Mouse (Mus musculus): ENCODE results near the gene Krtap5-4.
A peak's percentile ranks its signal among the peaks of the same experiment; 100 is the strongest.
"Not testable (repeated sequence)": the region's sequence is repeated elsewhere in the genome, so short reads cannot be mapped to it uniquely, and the experiment has no call there.

Gene Krtap5-4

GRCm38 (mm10) chr7:142321637-142322306 lies 18.4 kb downstream of the Krtap5-4 start:
- not testable (repeated sequence) for DNase-seq (ENCODE audit: low read depth)

GRCm38 (mm10) chr7:142322641-142323040 lies 19.3 kb downstream of the Krtap5-4 start:
- DNase-seq (ENCODE audit: low read depth): no peak

- DNase-seq (ENCODE audit: low read depth): no peak
These were observed 20.2 kb downstream of the Krtap5-4 start for GRCm38 (mm10) chr7:142323396-142324117.

GRCm38 (mm10) chr7:142326714-142327445 lies 23.5 kb downstream of the Krtap5-4 start:
- DNase-seq (ENCODE audit: low read depth): no peak

GRCm38 (mm10) chr7:142328507-142328906 lies 25.2 kb downstream of the Krtap5-4 start:
- no peak for DNase-seq (ENCODE audit: low read depth)

- no peak for DNase-seq (ENCODE audit: low read depth)
These were observed 26.9 kb downstream of the Krtap5-4 start for GRCm38 (mm10) chr7:142330271-142330724.

GRCm38 (mm10) chr7:142331281-142331680 lies 27.9 kb downstream of the Krtap5-4 start:
- no peak for DNase-seq (ENCODE audit: low read depth)

GRCm38 (mm10) chr7:142332741-142333140 lies 29.4 kb downstream of the Krtap5-4 start:
- DNase-seq (ENCODE audit: low read depth): not testable (repeated sequence)

GRCm38 (mm10) chr7:142334246-142334645 lies 30.9 kb downstream of the Krtap5-4 start:
- DNase-seq (ENCODE audit: low read depth): peak; percentile 82

- no peak for DNase-seq (ENCODE audit: low read depth)
These were observed 31.8 kb downstream of the Krtap5-4 start for GRCm38 (mm10) chr7:142335151-142335550.

- DNase-seq (ENCODE audit: low read depth): peak; percentile 52
These were observed 37.1 kb downstream of the Krtap5-4 start for GRCm38 (mm10) chr7:142340269-142340970.

- DNase-seq (ENCODE audit: low read depth): no peak
These were observed 38.4 kb downstream of the Krtap5-4 start for GRCm38 (mm10) chr7:142341564-142342246.

- DNase-seq (ENCODE audit: low read depth): no peak
These were observed 38.9 kb downstream of the Krtap5-4 start for GRCm38 (mm10) chr7:142342247-142342640.

- DNase-seq (ENCODE audit: low read depth): no peak
These were observed 44.2 kb downstream of the Krtap5-4 start for GRCm38 (mm10) chr7:142347542-142347941.

- no peak for DNase-seq (ENCODE audit: low read depth)
These were observed 46.1 kb downstream of the Krtap5-4 start for GRCm38 (mm10) chr7:142349308-142349961.

- no peak for DNase-seq (ENCODE audit: low read depth)
These were observed 48.2 kb downstream of the Krtap5-4 start for GRCm38 (mm10) chr7:142351569-142351968.

- DNase-seq (ENCODE audit: low read depth): no peak
These were observed 50.5 kb downstream of the Krtap5-4 start for GRCm38 (mm10) chr7:142353854-142354253.
